Mouse (Mus musculus): Measurements from ENCODE around the gene Olfr866.

Olfr866 gene

DNA sequence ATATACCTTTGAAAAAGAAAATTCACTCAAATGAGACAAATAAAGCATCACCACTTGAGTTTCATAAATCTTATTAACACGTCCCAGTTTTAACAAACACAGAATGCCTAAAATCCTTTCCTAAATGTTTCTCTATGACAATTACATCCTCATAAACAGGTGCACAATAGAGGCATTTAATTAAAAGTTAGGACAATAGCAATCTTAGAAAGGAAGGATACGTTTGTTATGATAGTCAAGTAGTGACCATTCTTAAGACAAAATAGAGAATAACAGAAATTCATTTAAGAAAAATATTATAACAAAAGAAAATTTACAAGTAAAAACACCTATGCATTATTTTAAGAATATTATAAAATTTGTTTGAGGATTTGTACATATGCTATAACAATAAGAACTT lies at the start of gene Olfr866:
TSS of gene Olfr866 (minus strand) at position 101 of the 400 bp plus-strand sequence.
- no peak for DNase-seq (ENCODE audit: low spot score)

GRCm38 (mm10) chr9:20073523-20074177 lies 45.8 kb upstream of the Olfr866 start:
- no peak for DNase-seq (ENCODE audit: low spot score)

- DNase-seq (ENCODE audit: low spot score) = no peak
These were observed 43.5 kb upstream of the Olfr866 start for GRCm38 (mm10) chr9:20071291-20071690.

DNA sequence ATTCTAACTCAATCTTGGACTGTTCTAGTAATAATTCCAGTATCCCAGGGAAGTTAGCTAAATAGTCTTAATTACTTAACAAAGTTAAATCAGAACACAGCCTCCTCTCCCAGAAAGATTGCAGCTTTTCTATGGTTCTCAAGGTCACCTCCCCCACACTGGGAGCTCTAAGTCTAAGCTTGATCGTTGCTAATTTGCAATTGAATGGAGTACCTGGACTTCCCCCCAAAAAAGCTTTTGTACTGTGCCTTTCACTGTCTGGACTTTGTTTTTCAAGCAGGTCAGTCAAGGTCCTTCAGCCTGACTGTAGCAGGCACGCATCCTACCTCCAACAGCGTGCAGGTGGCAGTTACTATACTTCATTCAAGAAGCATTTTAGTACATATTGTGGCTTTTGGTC lies 42.4 kb upstream of the Olfr866 start:
- no peak for DNase-seq (ENCODE audit: low spot score)

- no peak for DNase-seq (ENCODE audit: low spot score)
These were observed 29.6 kb upstream of the Olfr866 start, which contains the start of gene Olfr867 for GRCm38 (mm10) chr9:20057462-20057861. TSS of gene Olfr867 (minus strand) at chr9:20057562.

DNA sequence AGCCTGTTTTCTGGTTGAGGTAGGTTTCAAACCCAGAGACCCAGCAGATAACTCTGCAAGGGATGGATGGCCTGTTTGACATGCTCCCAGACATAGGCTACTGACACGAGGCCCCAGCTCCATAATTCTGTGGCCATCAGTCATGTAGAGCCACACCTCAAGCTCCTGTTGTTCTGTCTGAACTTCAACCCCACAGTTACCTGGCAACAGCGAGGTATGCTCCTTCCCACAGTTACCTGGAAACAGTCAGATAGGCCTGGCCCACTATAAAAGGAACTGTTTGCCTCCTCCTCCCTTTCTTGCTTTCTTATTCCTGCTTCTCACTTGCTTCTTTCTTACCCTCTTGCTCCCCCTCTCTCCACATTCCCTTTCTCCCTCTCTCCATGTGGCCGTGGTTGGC lies 20.1 kb upstream of the Olfr866 start:
- DNase-seq (ENCODE audit: low spot score) = no peak

Measured in ovary, postnatal 36 days (tissue).